Mouse (Mus musculus) bone marrow macrophage, adult 2 months (primary cell): Measurements from ENCODE around the gene Capn8.

Experiments used
- CTCF ChIP-seq: IDR thresholded peaks from 2 replicates; pipeline ENCODE4 v1.5.1; 2012; ENCODE audit warnings: low read depth, mild to moderate bottlenecking, low read length, moderate library complexity
- POLR2A ChIP-seq: IDR thresholded peaks from 2 replicates; pipeline ENCODE4 v1.6.1; 2012; ENCODE audit warnings: mild to moderate bottlenecking, low read depth, low read length, borderline replicate concordance

- TF ChIP-seq POLR2A (no peak), CTCF (no peak)
These were observed 105.9 kb downstream of the Capn8 start for GRCm38 (mm10) chr1:182670563-182671342.
